Mouse (Mus musculus) urinary bladder, adult 18-20 months (tissue): ENCODE measurements around the gene Fdps.

Experiments used
- DNase-seq, 2 experiments: peaks; one replicate each; pipeline ENCODE4 v3.0.0; 2022; ENCODE audit warnings: low spot score in 2 of 2, mixed read lengths in 2 of 2

Gene Fdps

GRCm38 (mm10) chr3:89101812-89102494 is at the start of gene Fdps:
TSS of gene Fdps (minus strand) at chr3:89101959.
- peak; percentile 60 to 93 for DNase-seq

GRCm38 (mm10) chr3:89148567-89148966 is 46.8 kb upstream of the Fdps start:
- no peak for DNase-seq

- no peak for DNase-seq
These were observed 46.2 kb upstream of the Fdps start for GRCm38 (mm10) chr3:89147979-89148311.

- DNase-seq, result peak in 1 of 2 experiments; percentile 13
These were observed 45.6 kb upstream of the Fdps start for GRCm38 (mm10) chr3:89147101-89147978.

GRCm38 (mm10) chr3:89145566-89145965 is 43.8 kb upstream of the Fdps start:
- DNase-seq, result no peak

- no peak for DNase-seq
These were observed 43.1 kb upstream of the Fdps start for GRCm38 (mm10) chr3:89144821-89145220.

GRCm38 (mm10) chr3:89136365-89136764 is 34.6 kb upstream of the Fdps start:
- no peak for DNase-seq

- no peak for DNase-seq
These were observed 34.2 kb upstream of the Fdps start, which contains the start of gene Pklr for GRCm38 (mm10) chr3:89135958-89136357. TSS of gene Pklr (plus strand) at chr3:89136142.

GRCm38 (mm10) chr3:89133752-89134151 is 32.0 kb upstream of the Fdps start:
- DNase-seq, result no peak

- DNase-seq, result no peak
These were observed 31.3 kb upstream of the Fdps start for GRCm38 (mm10) chr3:89133063-89133450.

GRCm38 (mm10) chr3:89132285-89133062 is 30.7 kb upstream of the Fdps start:
- DNase-seq, result no peak

- DNase-seq, result no peak
These were observed 30.1 kb upstream of the Fdps start for GRCm38 (mm10) chr3:89131816-89132215.

GRCm38 (mm10) chr3:89129908-89130307 is 28.1 kb upstream of the Fdps start:
- no peak for DNase-seq

GRCm38 (mm10) chr3:89125981-89126380 is 24.2 kb upstream of the Fdps start:
- DNase-seq, result no peak

- DNase-seq, result no peak
These were observed 22.5 kb upstream of the Fdps start for GRCm38 (mm10) chr3:89124241-89124640.

- DNase-seq, result peak in 1 of 2 experiments; percentile 41
These were observed 21.6 kb upstream of the Fdps start for GRCm38 (mm10) chr3:89123313-89123712.

- DNase-seq, result no peak
These were observed 13.8 kb upstream of the Fdps start for GRCm38 (mm10) chr3:89115522-89115921.

GRCm38 (mm10) chr3:89113058-89113457 is 11.3 kb upstream of the Fdps start:
- no peak for DNase-seq

GRCm38 (mm10) chr3:89108146-89108545 is 6.4 kb upstream of the Fdps start:
- no peak for DNase-seq

- no peak for DNase-seq
These were observed 5.8 kb upstream of the Fdps start for GRCm38 (mm10) chr3:89107545-89107944.

- DNase-seq, result no peak
These were observed 5.1 kb upstream of the Fdps start for GRCm38 (mm10) chr3:89106881-89107280.

GRCm38 (mm10) chr3:89103291-89103595 is 1.5 kb upstream of the Fdps start:
- no peak for DNase-seq
